Mouse (Mus musculus) Muller cell, postnatal 12 days (primary cell): ENCODE results near the gene Opn3.

ENCODE experiments used
- DNase-seq: peaks from one replicate; pipeline ENCODE4 v3.0.0-alpha.2; 2015; ENCODE audit errors: inconsistent ontology term

Gene Opn3

DNA sequence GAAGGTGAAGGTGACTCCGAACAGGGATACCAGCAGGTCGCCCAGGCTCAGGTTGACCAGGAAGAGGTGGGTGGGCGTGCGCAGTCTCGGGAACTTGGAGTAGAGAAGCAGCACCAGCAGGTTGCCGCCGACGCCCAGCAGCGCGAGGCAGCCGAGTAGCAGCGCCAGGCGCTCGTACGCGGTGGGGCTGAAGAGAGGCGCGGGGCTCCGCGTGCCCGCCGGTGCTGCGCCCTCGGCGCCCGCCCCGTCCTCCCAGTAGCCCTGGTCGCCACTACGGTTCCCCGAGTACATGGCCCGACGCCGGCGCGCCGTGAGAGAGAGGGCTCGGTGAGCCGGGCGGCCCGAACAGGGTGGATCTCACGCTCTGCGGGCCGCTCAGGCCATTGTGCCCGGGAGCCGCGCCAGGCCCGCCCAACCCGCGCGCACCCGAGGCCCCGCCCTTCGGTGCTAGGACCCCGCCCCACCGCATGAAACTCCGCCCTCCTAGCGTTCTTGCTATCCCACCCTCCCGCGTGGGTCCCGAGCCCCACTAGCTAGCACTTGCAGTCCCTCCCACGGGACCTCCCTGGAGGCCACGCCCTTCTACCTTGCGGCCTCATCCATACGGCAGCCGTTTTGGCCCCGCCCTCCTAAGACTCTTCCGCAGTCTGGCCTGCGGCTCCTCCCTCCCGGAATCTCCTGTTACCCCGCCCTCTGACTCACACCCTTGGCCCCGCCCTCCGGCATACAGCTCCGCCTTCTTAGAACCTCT, at the start of gene Opn3, which contains the start of gene Chml:
TSS of gene Opn3 (minus strand) at position 531 of the 751 bp plus-strand sequence.
TSS of gene Chml (minus strand) at position 656 of the 751 bp plus-strand sequence.
- DNase-seq = peak; percentile 100

DNA sequence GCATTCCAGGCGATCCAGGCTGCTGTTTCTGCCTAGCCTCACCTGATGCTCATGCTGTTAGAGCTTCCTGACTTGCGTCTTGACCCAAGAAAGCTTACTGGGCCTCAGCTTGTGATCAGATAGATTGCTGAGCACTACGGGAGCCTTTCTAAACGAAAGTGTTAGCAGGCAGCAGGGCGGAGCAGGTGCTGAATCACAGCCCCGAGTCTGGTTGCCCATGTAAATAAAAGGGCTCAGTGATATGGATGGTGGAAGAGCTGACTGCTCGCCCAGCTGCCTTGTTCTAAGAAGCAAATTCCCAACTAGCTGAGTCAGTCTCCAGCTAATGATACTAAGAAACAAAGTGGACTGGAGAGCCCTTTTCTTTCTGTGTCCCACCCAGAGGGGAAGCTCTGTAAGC, 33.2 kb upstream of the Opn3 start:
- DNase-seq = peak; percentile 55

DNA sequence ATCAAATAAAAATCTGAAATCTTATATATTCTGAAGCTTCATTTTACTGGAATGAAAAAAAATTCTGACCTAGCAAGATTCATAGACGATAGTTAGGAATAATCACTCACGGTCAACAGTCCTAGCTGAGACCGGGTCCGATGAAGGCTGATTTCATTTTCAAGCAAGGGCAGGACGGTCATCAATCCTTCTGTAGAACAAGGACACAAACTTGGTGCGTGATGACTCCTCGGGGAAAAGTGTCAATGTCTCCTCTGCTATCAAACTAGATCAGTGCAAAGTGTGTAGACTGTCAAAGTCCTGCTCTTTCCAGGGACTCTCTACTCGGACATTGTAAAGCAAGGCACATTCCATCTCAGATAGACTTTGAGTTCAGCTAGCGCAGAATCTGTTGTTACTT, 24.3 kb upstream of the Opn3 start:
- no peak for DNase-seq

DNA sequence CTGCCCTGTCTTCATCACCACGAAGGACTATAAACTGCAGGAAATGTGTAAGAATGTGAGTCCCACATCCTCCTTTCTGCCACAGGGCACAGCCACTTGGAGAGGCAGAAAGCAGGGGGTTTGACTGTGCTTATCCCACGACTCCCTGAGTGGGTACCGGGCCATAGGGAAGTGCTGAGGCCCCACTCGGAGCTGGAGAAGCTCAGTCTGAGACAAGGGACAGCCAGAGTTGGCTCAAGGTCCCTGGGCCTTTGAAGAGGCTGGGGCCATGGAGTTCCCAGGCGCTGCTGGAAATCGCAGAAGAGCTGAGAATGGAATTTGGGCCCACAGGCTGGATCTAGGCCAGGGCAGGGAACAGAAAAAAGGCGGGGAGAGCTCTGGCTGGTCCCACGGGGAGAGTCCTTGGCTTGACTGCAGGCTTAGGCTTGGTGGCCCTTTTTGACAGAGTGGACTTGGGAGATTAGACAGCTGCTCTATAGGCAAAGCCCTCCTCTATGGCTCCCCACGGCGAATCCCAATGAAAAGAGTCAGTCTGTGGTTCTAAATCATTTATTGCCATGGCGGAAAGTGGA, 19.8 kb upstream of the Opn3 start:
- DNase-seq = no peak

DNA sequence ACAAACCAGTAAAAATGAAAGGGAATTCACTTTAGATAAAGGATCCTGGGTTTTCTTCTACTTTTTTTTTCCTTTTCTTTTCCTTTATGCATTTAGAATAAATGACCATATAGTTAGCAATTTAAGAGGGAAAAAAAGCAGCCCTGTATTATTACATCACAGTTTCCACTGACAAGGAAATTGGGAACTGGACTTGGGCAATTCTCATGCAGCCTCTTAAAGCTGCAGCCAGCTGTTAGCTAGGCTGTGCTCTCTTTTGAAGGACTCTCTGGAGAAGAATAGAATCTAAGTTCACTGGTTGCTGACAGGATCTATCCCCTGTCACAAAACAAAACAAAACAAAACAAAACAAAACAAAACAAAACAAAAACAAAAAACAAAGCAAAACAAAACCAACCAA, 15.4 kb upstream of the Opn3 start:
- DNase-seq = no peak

DNA sequence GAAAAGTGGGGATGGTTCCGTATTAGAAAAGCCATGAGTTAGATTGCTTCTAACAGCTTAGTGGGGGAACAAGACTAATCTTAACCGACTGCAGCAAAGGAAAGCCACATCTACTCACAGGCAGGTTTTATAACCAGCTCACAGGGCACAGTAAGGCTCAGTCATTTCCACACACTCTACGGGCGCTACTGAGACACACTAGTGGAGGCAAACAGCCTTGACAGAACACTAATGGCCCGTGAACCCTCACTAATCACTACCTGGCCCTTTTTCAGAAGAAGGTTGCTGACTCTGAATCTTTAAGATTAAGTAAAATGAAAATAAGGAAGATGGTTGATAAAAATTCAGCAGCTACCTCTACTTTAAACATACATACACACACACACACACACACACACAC, 15.0 kb upstream of the Opn3 start:
- no peak for DNase-seq

DNA sequence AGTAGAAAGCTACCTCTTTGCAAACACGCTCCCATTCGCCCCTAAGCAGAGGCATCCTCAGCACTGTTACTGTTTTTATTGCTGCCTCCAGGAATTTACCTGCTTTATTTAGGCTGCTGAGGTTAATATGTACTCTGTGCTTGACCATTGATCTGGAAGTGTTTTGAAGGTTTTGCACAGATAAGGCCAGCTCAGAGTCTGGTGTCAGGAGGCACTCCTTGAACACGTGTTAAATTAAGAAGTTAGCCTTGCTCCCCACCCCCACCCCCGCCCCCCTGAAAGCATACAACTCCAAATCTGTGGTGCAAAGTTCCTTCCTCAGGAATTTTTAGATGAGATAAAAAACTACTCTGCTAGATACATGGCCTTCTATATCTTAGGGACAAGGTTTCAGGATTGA, 8.6 kb upstream of the Opn3 start:
- DNase-seq = no peak

DNA sequence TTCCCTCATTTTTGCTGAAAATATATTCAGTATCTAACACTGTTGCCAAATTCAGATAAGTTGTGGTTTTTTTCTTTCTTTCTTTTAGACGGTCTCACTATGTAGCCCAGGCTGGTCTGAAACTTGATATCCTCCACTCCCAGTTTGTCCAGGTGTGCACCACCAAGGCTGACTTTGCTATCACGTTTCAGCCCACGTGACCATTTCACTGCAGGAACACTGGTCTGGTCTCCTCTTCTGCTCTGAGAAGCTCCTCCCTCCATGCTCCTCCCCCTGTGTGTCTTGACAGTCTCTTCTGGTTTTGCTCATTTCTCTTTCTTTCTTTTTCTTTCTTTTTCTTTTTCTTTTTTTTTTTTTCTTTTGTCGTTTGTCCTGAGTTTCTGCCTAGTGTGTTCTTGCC, 7.2 kb upstream of the Opn3 start:
- DNase-seq = no peak

DNA sequence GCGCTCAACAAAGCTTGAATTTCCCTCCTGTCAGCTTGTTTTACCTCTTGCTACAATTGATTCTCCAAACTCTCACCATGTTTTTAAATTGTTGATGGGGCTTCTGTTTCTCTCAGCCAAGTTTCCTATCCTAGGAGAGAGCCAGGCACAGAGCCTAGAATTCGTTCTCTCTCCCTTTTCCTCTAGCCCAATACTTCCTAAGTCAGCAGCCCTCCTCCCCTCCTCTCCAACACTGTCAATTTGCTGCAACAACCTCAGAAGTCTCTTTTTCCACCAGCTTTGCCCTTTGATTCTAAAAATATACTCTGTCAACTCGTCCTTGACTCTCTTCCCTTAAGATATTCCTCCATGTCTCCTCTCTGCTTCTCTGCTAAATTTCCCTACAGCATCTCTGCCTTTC, 6.8 kb upstream of the Opn3 start:
- no peak for DNase-seq

DNA sequence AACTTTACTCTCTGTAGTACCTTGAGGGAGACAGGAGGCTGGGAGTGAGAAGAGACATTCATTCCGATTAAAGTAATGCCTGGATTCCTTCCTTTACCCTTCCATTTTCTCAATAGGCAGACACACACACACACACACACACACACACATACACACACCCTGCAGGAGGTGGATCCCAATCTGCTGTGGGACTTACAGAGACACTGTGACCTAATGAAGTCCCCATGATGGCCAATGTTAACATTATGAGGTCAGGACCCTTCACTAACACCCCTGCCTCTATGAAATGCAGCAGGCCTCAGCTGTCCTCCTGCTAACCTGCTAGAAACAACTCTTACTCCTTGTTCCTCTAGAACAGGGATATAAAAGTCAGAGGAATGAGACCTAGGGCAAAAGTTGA, 5.7 kb upstream of the Opn3 start, which contains the start of gene Wdr64:
TSS of gene Wdr64 (plus strand) at position 301 of the 400 bp plus-strand sequence.
- DNase-seq = no peak

DNA sequence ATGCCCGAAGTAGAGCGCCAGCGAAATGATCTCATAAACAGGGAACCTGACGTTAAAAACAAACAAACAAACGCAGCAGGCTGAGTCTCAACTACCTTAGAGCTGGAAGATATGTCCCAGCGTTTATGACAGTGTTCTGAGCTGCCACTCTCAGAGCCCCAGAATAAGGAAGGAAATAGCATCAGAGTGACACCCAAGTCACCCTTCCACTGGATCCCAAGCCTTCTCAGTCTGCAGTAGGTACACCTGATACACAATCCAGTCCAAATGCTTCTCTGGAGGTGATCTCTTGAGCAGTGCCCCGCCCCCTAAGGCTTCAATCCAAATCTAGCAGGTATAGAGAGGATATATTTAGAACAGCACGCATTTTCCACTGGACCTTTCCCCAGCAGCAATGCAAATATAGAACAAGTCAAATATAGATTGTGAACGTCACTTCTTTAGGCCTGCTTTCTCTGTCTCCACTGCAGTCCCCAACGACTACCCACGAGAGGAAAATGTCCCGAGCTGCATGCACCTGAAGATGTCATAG, 919 bp upstream of the Opn3 start:
- DNase-seq = no peak

DNA sequence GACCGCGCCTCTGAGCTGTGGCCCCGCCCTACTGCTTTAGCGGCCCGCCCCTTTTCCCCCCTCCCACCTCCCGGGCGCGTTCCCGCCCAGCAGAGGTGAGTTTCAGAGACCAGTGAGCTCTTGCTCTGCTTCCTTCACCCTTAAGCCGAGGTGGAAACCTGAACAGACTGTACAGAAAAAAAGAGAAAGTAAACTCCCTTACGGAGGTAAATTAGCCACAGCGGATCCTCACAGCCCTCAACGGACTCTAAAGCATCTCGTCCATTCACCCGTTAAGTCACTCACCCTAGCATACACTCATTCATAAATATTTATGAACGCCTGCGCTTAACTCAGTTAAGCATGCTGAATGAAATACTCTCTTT, 403 bp upstream of the Opn3 start:
- DNase-seq = no peak

DNA sequence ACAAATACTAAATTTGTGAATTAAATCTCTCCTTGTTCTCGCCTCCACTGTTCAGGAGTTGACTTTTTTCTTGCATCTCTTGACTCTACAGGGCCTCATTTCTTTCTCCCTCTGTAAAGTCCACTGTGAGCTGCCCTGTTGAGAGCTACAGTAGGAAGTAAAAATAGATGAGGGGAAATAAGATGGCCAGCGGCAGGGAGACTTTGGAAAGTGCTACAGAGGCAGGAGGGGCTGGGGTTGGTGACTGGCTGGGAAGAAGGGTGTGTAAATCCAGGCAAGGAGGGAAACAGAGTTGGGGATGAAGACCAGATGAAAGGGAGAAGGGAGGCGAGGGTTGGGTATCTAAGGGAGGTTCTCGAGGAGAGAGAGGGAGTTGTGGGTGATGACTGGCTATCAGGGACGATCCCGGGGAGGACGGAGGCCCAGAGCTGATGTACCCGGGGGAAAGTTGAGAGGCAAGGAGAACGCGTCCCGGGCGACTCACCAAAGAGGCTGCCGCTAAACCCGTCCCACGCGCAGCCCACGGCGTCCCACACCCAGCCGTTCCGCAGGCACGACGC, 810 bp downstream of the Opn3 start:
- no peak for DNase-seq

DNA sequence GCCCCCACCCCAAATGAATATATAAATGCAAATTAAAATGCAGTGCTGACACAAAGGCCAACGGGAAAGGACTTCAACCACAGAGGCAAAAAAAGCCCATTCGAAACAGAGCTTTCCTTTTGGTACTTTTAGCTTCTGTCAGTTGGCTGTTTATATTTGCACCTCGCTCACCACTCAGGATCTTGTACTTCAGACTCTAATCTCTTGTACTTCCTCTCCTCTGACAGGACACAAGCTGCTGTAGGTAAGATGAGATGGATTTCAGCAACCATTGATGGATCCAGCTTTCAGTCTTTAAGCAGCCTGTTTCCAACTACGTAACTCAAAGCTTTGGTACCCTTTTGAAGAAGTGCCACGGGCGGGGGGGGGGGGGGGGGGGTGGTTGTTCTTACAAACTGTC, 11.6 kb downstream of the Opn3 start:
- no peak for DNase-seq

DNA sequence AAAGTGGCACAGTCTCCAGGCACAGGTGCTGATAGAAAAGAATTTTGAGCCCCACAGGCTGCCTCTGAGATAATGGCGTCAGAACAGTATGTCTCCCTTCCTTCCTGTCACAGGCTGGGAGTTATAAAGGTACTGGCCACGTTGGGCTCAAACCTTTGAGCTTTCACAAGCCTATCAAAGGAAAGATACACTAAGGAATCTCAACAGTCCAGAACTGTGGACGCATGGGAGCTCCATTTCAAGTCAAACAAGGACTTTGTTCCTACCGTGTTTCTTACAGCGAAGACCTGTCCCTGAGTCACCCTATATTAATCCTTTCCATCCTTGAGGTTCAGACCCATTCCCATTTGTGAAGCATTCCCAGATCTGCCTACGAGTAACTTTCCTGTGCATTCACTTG, 15.1 kb downstream of the Opn3 start:
- DNase-seq = no peak

DNA sequence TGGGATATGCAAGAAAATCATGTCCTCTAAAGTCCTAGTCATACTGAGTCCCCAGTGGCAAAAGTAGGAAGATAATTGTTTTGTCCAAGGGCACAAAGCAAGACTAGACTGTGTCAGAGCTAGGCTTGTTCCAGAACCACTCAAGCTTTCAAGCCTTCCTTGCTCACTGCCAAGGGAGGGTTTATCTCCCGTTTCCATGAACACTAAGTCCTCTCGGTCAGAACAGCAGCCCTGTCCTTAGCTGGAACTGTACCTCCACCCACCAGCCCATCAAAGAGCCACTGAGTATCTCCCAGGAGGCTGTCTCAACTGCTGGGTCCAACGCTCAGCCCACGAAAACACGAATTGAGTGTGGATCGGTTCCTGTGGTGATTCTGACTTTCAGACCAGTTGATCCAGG, 17.5 kb downstream of the Opn3 start:
- DNase-seq = no peak

DNA sequence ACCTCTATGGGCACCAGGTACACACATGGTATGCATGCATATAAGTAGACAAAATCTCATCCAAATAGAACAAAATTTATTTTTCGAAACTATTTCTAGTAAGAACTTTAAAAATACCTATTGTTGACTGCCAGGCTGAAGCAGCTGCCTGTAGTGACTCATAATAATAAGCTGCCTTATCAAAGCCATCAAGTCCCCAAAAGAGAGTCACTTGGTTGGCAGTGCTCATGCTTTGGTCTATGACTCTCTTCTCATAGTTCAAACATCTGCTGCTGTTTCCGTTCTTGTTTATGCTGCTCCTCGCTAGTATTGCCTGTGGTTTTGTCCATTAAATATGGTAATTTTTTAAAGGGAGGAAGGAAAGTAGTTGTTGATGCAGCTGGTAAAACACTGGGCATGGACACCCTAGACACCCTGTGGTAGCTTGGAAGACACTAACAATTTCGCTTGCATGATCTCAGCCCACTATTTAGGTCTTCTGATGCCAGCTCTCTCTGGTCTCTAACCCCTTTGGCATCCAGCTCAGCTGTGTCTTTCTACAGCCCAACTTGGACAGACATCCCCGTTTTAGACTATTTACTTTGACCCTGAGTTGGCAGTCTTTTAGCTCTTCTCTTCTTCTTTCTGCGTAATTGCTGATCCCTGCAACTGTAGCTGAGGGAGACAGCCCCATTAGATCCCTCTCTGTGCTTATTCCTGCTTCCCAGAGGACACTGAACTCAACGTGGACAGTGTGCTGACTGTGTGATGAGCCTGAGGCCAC, 18.8 kb downstream of the Opn3 start:
- no peak for DNase-seq

DNA sequence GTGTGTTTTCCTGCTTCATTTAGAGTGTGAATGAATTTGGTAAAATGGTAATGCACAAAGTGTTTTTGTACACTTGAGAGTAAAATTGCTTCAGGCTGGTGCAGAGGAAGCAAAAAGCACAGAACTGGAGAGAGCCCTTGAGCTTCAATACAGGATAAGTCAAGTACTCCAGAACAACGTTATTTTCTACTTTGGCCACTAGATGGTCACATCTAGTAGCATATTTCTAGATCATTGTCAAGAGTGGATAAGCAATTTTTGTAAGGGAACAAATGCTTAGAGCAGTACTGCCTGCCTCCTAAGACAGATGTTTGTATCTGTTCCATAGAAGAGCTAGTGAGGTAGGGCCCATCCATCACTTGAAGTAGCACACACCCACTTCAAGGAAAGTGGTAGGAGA, 20.9 kb downstream of the Opn3 start:
- no peak for DNase-seq

DNA sequence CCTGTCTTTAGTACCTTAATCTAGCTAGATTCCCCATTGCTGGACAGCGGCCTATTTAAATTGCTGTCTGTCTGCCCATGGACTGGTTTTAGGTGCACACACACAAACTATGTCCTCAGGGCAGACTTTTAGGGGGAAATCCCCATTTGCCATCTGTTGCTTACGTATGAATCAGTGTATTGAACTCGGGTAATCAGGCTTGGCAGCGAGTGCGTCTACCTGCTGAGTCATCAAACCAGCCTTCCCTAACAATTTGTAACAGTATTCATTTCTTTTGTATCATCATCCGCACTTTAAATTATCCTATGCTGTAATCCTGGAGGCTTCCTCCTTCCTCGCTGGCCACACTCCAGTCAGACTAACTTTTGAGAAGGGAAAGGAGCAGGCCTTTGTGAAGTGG, 22.5 kb downstream of the Opn3 start:
- peak; percentile 90 for DNase-seq

DNA sequence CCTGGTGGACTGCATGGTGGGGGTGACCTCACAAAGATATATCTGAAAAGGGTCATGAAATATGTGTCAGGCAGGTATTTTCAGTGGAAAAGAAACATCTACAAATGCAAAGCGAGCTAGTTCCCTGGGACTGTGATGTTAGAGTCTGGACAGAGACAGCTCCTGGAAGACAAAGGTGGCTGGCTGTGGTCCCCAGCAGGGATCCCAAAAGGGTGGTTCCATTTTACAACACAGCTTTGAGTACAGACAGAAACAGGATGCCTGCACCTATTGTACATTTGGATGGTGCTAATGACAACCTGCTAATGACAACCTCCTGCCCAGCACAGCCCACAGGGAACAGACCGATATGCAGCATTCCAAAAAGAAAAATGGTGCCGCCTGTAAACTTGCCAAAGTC, 23.1 kb downstream of the Opn3 start:
- no peak for DNase-seq

DNA sequence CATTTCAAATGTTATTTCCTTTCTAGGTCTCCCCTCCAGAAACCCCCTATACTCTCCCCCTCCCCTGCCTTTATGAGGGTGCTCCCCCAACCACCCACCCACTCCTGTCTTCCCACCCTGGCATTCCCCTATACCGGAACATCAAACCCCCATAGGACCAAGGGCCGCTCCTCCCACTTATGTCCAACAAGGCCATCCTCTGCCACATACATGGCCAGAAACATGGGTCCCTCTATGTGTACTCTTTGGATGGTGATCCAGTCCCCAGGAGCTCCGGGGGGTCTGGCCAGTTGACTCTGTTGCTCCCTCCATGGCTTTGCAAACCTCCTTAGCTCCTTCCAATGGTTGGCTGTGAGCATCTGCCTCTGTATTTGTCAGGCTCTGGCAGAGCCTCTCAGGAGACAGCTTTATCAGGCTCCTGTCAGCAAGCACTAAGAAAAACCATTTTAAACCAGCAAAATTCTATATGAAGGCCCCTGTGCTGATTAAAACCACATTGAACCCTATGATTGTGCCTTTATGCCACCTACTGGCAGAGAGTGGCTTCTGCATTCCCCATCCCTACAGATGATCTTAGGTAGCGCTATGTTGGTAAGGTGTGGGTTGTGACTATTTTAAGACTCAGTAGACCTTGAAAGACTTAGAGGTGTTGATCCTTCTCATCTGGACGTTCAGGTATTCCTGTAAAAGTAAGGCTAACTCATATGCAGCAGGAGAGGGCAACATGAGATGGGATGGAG, 23.7 kb downstream of the Opn3 start:
- no peak for DNase-seq

DNA sequence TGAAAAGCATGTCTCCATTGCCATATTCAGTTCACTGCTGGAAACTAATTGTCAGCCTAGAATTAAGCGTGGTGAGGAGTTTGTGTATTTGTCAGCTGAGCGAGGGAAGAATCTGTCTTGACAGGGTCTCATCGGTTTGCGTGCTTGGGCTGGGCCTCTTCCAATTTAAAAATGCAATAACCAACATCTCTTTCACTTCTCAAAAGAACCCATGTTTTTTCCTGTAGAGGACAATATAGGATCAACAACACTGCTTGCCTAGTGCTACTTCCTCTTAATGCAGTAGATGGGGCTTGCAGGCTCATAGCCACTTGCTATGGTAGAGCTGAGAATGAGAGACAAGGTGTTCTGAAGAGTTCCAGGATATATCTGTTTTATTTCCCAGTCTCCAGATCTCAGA, 32.7 kb downstream of the Opn3 start:
- no peak for DNase-seq
